Mouse (Mus musculus): ENCODE measurements around the gene Tesk1. TPM values are rescaled to one million over a fixed set of nuclear protein-coding genes. Genes with fewer than 3 reads are reported as not detected.

Gene Tesk1
- total RNA-seq, 2 experiments from 2014 or later, result 55.7 to 57.8 TPM

- intact Hi-C loops (cut with DNase I), result loop anchor here (5.0 kb wide), 1 partner anchor 374 kb away; the partner anchor contains the start of gene Fam214b
- H3K4me3 ChIP-seq, result no peak overlapping the region
Observed at GRCm38 (mm10) chr4:43421632-43422240, 20.0 kb upstream of the Tesk1 start.

DNA sequence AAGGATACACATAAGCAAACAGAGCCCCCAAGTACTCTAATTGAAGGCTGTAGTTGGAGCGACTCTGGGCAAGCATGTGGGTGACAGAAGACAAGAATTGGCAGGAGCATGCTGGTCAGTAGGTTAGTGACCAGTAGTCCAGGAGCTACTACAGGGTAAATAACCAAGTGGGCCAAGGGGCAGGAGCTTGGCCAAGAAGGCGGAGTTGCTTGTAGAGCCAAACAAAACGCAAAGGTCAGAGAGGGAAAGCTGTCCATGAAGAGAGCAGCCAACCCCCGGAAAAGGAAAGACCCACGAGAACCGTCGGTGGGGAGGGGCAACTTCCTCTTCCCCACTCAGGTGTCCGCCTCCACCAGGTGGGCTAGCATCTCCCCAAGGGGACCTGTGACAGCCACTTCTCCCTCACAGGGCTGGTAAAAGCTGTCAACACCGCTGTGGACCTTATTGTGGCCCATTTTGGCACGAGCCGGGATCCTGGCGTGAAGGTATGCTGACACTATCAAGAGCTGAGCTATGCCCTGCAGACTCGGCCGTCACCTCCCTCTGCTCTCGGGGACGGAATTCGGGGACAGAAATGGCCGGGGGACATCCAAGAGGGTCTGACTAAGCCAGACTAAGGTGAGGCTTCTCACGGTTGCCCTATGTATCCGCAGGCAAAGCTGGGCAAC, 18.3 kb upstream of the Tesk1 start:
- TF ChIP-seq CTCF (IDR thresholded peaks at IDR 0.05), result no peak
- no peak overlapping the region for H3K4me3 ChIP-seq
- peak; percentile 55 for DNase-seq
- intact Hi-C loops (cut with DNase I), result loop anchor here (5.0 kb wide), 1 partner anchor 376 kb away; the partner anchor contains the start of gene Fam214b
- peak overlapping the region; percentile 44; the same call in 1 of the 2 replicates for H3K27ac ChIP-seq

More at GRCm38 (mm10) chr4:43421632-43422240, 20.0 kb upstream of the Tesk1 start:
- DNase-seq, result peak; percentile 41
- TF ChIP-seq CTCF (IDR thresholded peaks at IDR 0.05), result no peak
- H3K27ac ChIP-seq, result no peak overlapping the region

DNA sequence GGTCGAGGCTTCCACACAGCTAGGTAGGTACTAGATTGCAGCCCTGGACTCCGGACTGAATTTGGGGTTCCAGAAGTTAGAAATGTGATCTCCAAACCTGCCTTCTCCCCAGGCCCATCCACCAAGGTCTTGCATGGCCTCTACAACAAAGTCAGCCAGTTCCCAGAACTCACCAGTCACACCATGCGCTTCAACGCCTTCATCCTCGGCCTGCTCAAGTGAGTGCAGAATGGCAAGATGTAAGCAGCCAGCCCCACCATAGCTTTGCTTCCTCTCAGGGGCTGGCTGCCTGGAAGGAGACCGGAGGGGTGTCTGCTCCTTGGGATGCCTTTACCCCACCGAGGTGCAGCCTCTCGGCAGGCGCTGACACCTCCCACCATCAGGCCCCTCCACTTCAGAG, 17.7 kb upstream of the Tesk1 start:
- DNase-seq, result no peak
- TF ChIP-seq CTCF (IDR thresholded peaks at IDR 0.05), result no peak
- Histone ChIP-seq H3K4me3 (no peak overlapping the region), H3K27ac (peak overlapping the region; percentile 44; the same call in 1 of the 2 replicates)
- intact Hi-C loops (cut with DNase I), result loop anchor here (5.0 kb wide), 1 partner anchor 377 kb away; the partner anchor contains the start of gene Fam214b

GRCm38 (mm10) chr4:43425197-43425596, 16.5 kb upstream of the Tesk1 start:
- intact Hi-C loops (cut with DNase I), result no loop called here
- Histone ChIP-seq H3K27ac (no peak overlapping the region), H3K4me3 (no peak overlapping the region)
- DNase-seq, result no peak
- TF ChIP-seq CTCF (IDR thresholded peaks at IDR 0.05), result no peak

- intact Hi-C loops (cut with DNase I), result no loop called here
- Histone ChIP-seq H3K27ac (no peak overlapping the region), H3K4me3 (no peak overlapping the region)
- DNase-seq, result peak; percentile 18
- no peak for TF ChIP-seq CTCF (IDR thresholded peaks at IDR 0.05)
Observed at GRCm38 (mm10) chr4:43425648-43426380, 15.9 kb upstream of the Tesk1 start.

- peak overlapping the region; percentile 1; the same call in 1 of the 2 replicates for H3K27ac ChIP-seq
- intact Hi-C loops (cut with DNase I), result no loop called here
- no peak overlapping the region for H3K4me3 ChIP-seq
- peak; percentile 16 for DNase-seq
- TF ChIP-seq CTCF (IDR thresholded peaks at IDR 0.05), result no peak
Observed at GRCm38 (mm10) chr4:43426487-43426886, 15.3 kb upstream of the Tesk1 start.

DNA sequence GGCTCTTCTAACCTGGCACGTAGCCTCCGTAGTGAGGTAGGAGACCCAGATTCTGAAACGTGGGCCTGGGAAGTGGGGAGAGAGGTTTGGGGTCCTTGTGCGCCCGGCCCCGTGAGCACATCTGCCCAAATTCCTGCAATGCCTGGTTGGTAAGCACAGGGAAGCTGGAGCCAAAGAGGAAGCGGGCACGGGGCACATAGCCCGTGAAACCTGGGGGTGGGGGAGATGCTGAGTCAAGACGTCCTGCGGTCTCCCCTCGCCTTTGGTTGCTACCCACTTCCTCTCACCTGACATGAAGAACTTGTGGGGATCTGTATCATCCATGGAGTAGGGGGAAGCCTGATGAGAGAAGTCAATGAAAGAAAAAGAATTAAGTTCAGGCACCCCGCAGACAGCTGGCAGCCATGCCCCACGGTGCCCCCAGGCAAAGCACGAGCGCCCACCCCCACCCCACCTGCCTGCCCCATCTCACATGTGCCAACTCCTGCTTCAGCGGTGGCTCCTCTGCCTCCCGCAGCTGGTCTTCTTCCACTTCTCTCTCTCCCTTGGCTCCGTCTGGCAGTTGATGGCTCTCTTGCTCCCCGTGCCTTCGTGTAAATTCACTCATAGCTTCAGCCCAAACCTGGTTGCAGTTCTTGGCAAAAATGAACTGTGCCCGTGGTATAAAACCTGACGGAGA, 14.1 kb upstream of the Tesk1 start:
- no peak overlapping the region for H3K4me3 ChIP-seq
- intact Hi-C loops (cut with DNase I), result no loop called here
- no peak for TF ChIP-seq CTCF (IDR thresholded peaks at IDR 0.05)
- H3K27ac ChIP-seq, result no peak overlapping the region; the same call in 1 of the 2 replicates
- no peak for DNase-seq

GRCm38 (mm10) chr4:43428180-43428861, 13.4 kb upstream of the Tesk1 start:
- H3K4me3 ChIP-seq, result no peak overlapping the region
- intact Hi-C loops (cut with DNase I), result no loop called here
- no peak for TF ChIP-seq CTCF (IDR thresholded peaks at IDR 0.05)
- H3K27ac ChIP-seq, result peak overlapping the region; percentile 58
- peak; percentile 34 for DNase-seq

DNA sequence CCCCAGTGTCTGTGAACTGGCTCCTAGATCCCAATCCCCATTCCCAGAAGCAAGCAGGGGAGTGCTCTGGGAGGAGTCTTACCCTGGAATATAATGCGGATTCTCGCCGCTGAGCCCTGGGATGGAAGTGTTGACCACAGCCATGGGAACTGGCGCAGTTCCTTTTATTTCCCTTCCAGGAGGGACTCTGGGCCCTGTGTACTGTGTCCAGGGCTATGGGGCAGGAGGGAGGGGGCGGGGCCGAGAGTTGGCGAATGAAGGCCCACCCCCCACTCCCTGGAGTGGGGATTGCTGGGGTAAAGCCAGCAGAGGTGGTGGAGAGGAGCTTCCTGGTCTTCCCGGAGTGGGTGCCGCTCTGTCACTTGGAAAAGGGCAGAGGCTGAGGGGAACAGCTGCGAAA, 12.8 kb upstream of the Tesk1 start, which contains the start of gene Fam166b:
Fam166b (minus strand) TSS at position 189 of the 400 bp plus-strand sequence.
- intact Hi-C loops (cut with DNase I), result no loop called here
- no peak within 1 kb of the TSS for H3K4me3 ChIP-seq
- peak within 1 kb of the TSS; percentile 58 for H3K27ac ChIP-seq
- peak; percentile 53 for DNase-seq
- no peak for TF ChIP-seq CTCF (IDR thresholded peaks at IDR 0.05)

DNA sequence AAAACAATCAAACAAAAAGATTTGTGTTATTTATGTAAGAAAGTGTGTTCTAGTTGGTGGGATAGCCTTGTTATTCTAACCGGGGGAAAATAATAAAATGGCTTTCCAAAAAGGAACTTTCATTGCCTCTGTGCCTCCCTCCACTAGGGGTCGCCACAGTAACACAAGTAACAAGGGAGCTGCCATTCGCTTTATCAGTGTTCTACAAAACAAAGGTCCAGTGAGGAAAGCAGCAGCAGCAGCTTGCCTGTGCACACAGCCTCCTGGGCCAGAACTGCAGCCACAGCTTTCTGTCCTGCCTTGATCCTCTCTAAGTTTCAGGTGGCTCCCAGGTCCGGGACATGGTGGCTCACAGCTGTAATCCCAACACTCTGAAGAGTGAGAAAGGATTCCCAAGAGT, 10.0 kb upstream of the Tesk1 start:
- Histone ChIP-seq H3K27ac (peak overlapping the region; percentile 63; the same call in 1 of the 2 replicates), H3K4me3 (no peak overlapping the region)
- peak; percentile 84 for DNase-seq
- TF ChIP-seq CTCF (IDR thresholded peaks at IDR 0.05), result peak; percentile 92
- intact Hi-C loops (cut with DNase I), result loop anchor here (1.0 to 10.0 kb wide), 2 partner anchors 48 to 283 kb away; partner anchors contain the start of gene Olfr71

GRCm38 (mm10) chr4:43432832-43433231, 8.9 kb upstream of the Tesk1 start:
- peak; percentile 7 for DNase-seq
- intact Hi-C loops (cut with DNase I), result loop anchor here (10.0 kb wide), 1 partner anchor 282 kb away; the partner anchor contains the start of gene Olfr71
- Histone ChIP-seq H3K27ac (no peak overlapping the region), H3K4me3 (no peak overlapping the region)
- no peak for TF ChIP-seq CTCF (IDR thresholded peaks at IDR 0.05)

All from gastrocnemius, adult 2 months (tissue).